Mouse (Mus musculus) neural tube, embryonic 12.5 days (tissue): ENCODE data around the gene Pik3ca. TPM values are rescaled to one million over a fixed set of nuclear protein-coding genes. Genes with fewer than 3 reads are reported as not detected.

Experiments
- ATAC-seq: fragments of 200-750 bp; cut with Nextera tagmentation; 2 replicates; pipeline ENCODE4 v1.8.0; 2017; ENCODE audit warnings: low read depth, mild to moderate bottlenecking, moderate TSS enrichment, moderate library complexity; ENCODE audit not compliant: low FRiP score
- H3K27ac ChIP-seq: fragments of 300-500 bp; sonication (generic); 2 replicates; pipeline ENCODE4 v1.5.1; 2016
- H3K27me3 ChIP-seq: fragments of 300-500 bp; sonication (generic); replicated peaks from 2 replicates; pipeline ENCODE4 v1.6.1; 2016; ENCODE audit warnings: mild to moderate bottlenecking
- H3K36me3 ChIP-seq: fragments of 300-500 bp; sonication (generic); 2 replicates; pipeline ENCODE4 v1.6.1; 2016; ENCODE audit warnings: mild to moderate bottlenecking
- H3K4me1 ChIP-seq: fragments of 300-500 bp; sonication (generic); 2 replicates; pipeline ENCODE4 v1.6.1; 2016
- H3K4me2 ChIP-seq: fragments of 300-500 bp; sonication (generic); replicated peaks from 2 replicates; pipeline ENCODE4 v1.6.1; 2016; ENCODE audit warnings: mild to moderate bottlenecking
- H3K4me3 ChIP-seq: fragments of 300-500 bp; sonication (generic); 2 replicates; pipeline ENCODE4 v1.5.1; 2016
- H3K9ac ChIP-seq: fragments of 300-500 bp; sonication (generic); 2 replicates; pipeline ENCODE4 v1.6.1; 2016; ENCODE audit warnings: mild to moderate bottlenecking
- H3K9me3 ChIP-seq: fragments of 300-500 bp; sonication (generic); 2 replicates; pipeline ENCODE4 v1.6.1; 2016; ENCODE audit warnings: mild to moderate bottlenecking
- WGBS: fragments of 180-500 bp; shearing (Covaris S2); methylation state at CpG from one replicate; pipeline ENCODE4 v1.1.7; 2016; 5-methylcytosine and 5-hydroxymethylcytosine counted together
- polyA plus RNA-seq: library from polyadenylated mRNA; unstranded; fragments of >200 nt; fragmentation: Nextera tagmentation; extraction: Ambion mirVana; gene quantifications from 2 replicates; pipeline ENCODE4 v1.2.1, GENCODE M21; 2016

Gene Pik3ca
- 15.7 and 18.9 TPM in 2 replicates for polyA plus RNA-seq

- Histone ChIP-seq H3K4me3 (peak within 1 kb of the TSS; percentile 95), H3K36me3 (no peaks in the 10 kb centered on the region), H3K4me2 (peak within 1 kb of the TSS; percentile 68), H3K27ac (peak within 1 kb of the TSS; percentile 97), H3K9ac (peak within 1 kb of the TSS; percentile 98), H3K9me3 (no peaks in the 10 kb centered on the region), H3K4me1 (peaks cover 18% of the 10 kb centered on the region), H3K27me3 (no peaks in the 10 kb centered on the region)
- WGBS, result under 1% methylated on average over 55 of the region's 65 CpGs
- peak; percentile 71 for ATAC-seq
Observed at GRCm38 (mm10) chr3:32397461-32398174, at the start of gene Pik3ca. Pik3ca (plus strand) TSS chr3:32397671.

GRCm38 (mm10) chr3:32347881-32348280 lies 49.6 kb upstream of the Pik3ca start:
- no peak for ATAC-seq
- no peak overlapping the region for H3K4me3 ChIP-seq
- H3K9me3 ChIP-seq, result no peaks in the 10 kb centered on the region
- H3K27me3 ChIP-seq, result no peaks in the 10 kb centered on the region
- peaks cover 21% of the 10 kb centered on the region; the same call in 1 of the 2 replicates for H3K36me3 ChIP-seq
- H3K27ac ChIP-seq, result no peak overlapping the region
- WGBS, result 92% methylated on average over 6 of the region's 6 CpGs
- no peaks in the 10 kb centered on the region for H3K4me1 ChIP-seq
- no peak overlapping the region for H3K9ac ChIP-seq
- H3K4me2 ChIP-seq, result no peak overlapping the region

GRCm38 (mm10) chr3:32361221-32361620 lies 36.2 kb upstream of the Pik3ca start:
- H3K9ac ChIP-seq, result no peak overlapping the region
- no peaks in the 10 kb centered on the region for H3K9me3 ChIP-seq
- no peak overlapping the region for H3K4me2 ChIP-seq
- H3K4me1 ChIP-seq, result peaks cover 15% of the 10 kb centered on the region
- H3K36me3 ChIP-seq, result peaks cover 6% of the 10 kb centered on the region; the same call in 1 of the 2 replicates
- no peak overlapping the region for H3K27ac ChIP-seq
- no peaks in the 10 kb centered on the region for H3K27me3 ChIP-seq
- ATAC-seq, result no peak
- WGBS, result 58% methylated on average over 6 of the region's 6 CpGs
- no peak overlapping the region for H3K4me3 ChIP-seq

GRCm38 (mm10) chr3:32364195-32364594 lies 33.3 kb upstream of the Pik3ca start:
- Histone ChIP-seq H3K36me3 (peaks cover 3% of the 10 kb centered on the region; the same call in 1 of the 2 replicates), H3K4me2 (peak overlapping the region; percentile 74), H3K9ac (0 out of 2 replicates have a peak overlapping the region, but pooled peaks have one; percentile 8), H3K27me3 (no peaks in the 10 kb centered on the region), H3K4me1 (peaks cover 15% of the 10 kb centered on the region), H3K4me3 (no peak overlapping the region), H3K27ac (no peak overlapping the region), H3K9me3 (no peaks in the 10 kb centered on the region)
- 42% methylated on average over 4 of the region's 4 CpGs for WGBS
- ATAC-seq, result no peak

DNA sequence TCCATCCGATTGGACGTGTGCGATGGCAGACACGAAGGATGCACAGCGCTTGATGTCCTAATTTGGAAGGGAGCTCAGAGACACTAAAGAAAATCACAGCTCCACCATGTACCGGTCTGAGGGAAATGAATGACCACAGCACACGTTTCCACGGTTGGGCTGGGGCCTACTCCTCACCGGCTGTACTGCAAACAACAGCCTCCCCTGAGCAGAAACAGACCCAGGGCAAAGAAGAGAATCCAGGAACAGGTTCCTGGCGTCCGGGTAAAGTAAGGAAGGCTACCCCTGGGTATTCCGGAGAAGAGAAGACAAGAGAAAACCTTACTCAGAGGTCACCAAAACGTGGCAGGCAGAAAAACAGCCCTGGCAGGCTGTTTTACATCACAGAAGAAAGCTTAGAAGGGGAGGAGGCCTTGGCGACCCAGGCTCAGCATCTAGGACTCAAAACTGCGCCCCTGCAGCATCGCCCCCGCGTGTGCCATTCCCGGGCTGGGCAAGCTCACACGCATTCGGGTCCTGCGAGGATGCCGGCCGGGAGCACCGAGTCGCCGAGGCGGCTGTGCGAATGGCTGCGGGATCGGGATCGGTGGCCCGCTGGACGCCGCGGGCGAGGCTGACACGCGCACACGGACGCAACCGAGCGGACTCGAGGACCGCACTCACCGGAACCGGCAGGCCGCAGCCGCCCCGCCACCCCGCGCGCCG lies 32.5 kb upstream of the Pik3ca start:
- H3K4me3 ChIP-seq, result peak overlapping the region; percentile 83
- H3K9me3 ChIP-seq, result no peaks in the 10 kb centered on the region
- peak; percentile 67 for ATAC-seq
- peak overlapping the region; percentile 78 for H3K27ac ChIP-seq
- peak overlapping the region; percentile 87 for H3K9ac ChIP-seq
- WGBS, result under 1% methylated on average over 52 of the region's 54 CpGs
- no peaks in the 10 kb centered on the region for H3K27me3 ChIP-seq
- peaks cover 15% of the 10 kb centered on the region for H3K4me1 ChIP-seq
- peak overlapping the region; percentile 74 for H3K4me2 ChIP-seq
- peaks cover 3% of the 10 kb centered on the region; the same call in 1 of the 2 replicates for H3K36me3 ChIP-seq

GRCm38 (mm10) chr3:32365546-32366245 lies 31.8 kb upstream of the Pik3ca start, which contains the start of gene Zmat3:
Zmat3 (minus strand) TSS chr3:32366014.
- Histone ChIP-seq H3K4me2 (peak within 1 kb of the TSS; percentile 74), H3K9me3 (no peaks in the 10 kb centered on the region), H3K4me3 (peak within 1 kb of the TSS; percentile 83), H3K4me1 (peaks cover 13% of the 10 kb centered on the region), H3K36me3 (no peaks in the 10 kb centered on the region), H3K27ac (peak within 1 kb of the TSS; percentile 78), H3K9ac (peak within 1 kb of the TSS; percentile 87), H3K27me3 (no peaks in the 10 kb centered on the region)
- peak; percentile 90 for ATAC-seq
- WGBS, result 4% methylated on average over 39 of the region's 48 CpGs

- H3K27me3 ChIP-seq, result no peaks in the 10 kb centered on the region
- H3K27ac ChIP-seq, result no peak overlapping the region
- H3K4me3 ChIP-seq, result peak overlapping the region; percentile 83
- no peaks in the 10 kb centered on the region for H3K9me3 ChIP-seq
- peak overlapping the region; percentile 74 for H3K4me2 ChIP-seq
- peak overlapping the region; percentile 87; the same call in 1 of the 2 replicates for H3K9ac ChIP-seq
- WGBS, result 54% methylated on average over 17 of the region's 17 CpGs
- no peaks in the 10 kb centered on the region for H3K36me3 ChIP-seq
- peak; percentile 63 for ATAC-seq
- H3K4me1 ChIP-seq, result peaks cover 8% of the 10 kb centered on the region
Observed at GRCm38 (mm10) chr3:32366246-32366734, 31.2 kb upstream of the Pik3ca start.

DNA sequence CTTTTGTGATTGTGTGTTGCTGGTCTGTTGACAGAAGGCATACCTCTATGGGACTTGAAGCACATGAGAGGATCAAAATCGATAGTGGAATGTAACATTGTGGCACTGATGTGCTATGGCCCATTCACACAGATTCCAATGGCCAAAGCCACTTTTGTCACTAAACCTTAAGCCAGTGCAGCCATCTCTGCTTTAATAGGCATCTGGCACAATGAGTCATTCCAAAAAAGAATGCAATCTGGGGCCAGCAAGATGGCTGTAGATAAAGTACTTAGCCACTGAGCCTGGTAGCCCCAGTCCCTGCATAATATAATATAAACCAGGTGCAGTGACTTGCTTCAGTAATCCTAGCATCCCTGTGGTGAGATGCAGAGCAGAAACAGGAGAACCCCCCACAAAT lies 30.0 kb upstream of the Pik3ca start:
- Histone ChIP-seq H3K4me2 (no peak overlapping the region), H3K4me3 (no peak overlapping the region), H3K27ac (no peak overlapping the region), H3K9ac (no peak overlapping the region), H3K27me3 (no peaks in the 10 kb centered on the region), H3K36me3 (no peaks in the 10 kb centered on the region), H3K9me3 (no peaks in the 10 kb centered on the region), H3K4me1 (peaks cover 6% of the 10 kb centered on the region)
- WGBS, result 85% methylated on average over 1 of the region's 1 CpGs
- ATAC-seq, result no peak

DNA sequence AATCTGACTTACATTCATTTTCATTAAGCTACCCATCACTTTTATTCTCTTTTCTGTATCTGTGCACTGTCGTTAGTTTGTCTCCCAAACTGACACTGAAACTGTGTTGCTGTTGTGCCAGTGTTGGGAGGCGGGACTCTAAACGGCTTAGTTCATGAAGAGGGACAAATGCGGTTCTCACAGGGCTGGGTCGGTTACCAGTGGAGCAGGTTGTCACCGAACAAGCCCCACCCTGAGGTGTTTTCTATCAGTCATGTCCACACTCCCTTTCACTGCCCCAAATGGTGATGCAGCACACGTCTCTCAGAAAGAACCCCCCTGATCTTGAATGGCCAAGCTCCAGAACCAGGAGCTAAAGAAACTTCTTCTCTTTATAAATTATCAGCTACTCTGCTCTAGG lies 25.5 kb upstream of the Pik3ca start:
- 82% methylated on average over 7 of the region's 7 CpGs for WGBS
- no peaks in the 10 kb centered on the region for H3K36me3 ChIP-seq
- H3K9ac ChIP-seq, result no peak overlapping the region
- H3K9me3 ChIP-seq, result no peaks in the 10 kb centered on the region
- ATAC-seq, result no peak
- no peak overlapping the region for H3K4me3 ChIP-seq
- no peaks in the 10 kb centered on the region for H3K27me3 ChIP-seq
- H3K4me2 ChIP-seq, result no peak overlapping the region
- no peak overlapping the region for H3K27ac ChIP-seq
- no peaks in the 10 kb centered on the region for H3K4me1 ChIP-seq

- no peak for ATAC-seq
Observed at GRCm38 (mm10) chr3:32372470-32372869, 25.0 kb upstream of the Pik3ca start.

GRCm38 (mm10) chr3:32373236-32373635 lies 24.2 kb upstream of the Pik3ca start:
- 91% methylated on average over 6 of the region's 6 CpGs for WGBS
- no peaks in the 10 kb centered on the region for H3K27me3 ChIP-seq
- no peaks in the 10 kb centered on the region for H3K9me3 ChIP-seq
- no peaks in the 10 kb centered on the region for H3K4me1 ChIP-seq
- H3K9ac ChIP-seq, result no peak overlapping the region
- no peaks in the 10 kb centered on the region for H3K36me3 ChIP-seq
- no peak overlapping the region for H3K4me2 ChIP-seq
- no peak overlapping the region for H3K27ac ChIP-seq
- no peak for ATAC-seq
- no peak overlapping the region for H3K4me3 ChIP-seq

More at GRCm38 (mm10) chr3:32372470-32372869, 25.0 kb upstream of the Pik3ca start:
- H3K27ac ChIP-seq, result no peak overlapping the region
- no peaks in the 10 kb centered on the region for H3K27me3 ChIP-seq
- no peak overlapping the region for H3K4me2 ChIP-seq
- WGBS, result 85% methylated on average over 8 of the region's 8 CpGs
- no peak overlapping the region for H3K4me3 ChIP-seq
- no peak overlapping the region for H3K9ac ChIP-seq
- H3K36me3 ChIP-seq, result no peaks in the 10 kb centered on the region
- no peaks in the 10 kb centered on the region for H3K4me1 ChIP-seq
- H3K9me3 ChIP-seq, result no peaks in the 10 kb centered on the region

GRCm38 (mm10) chr3:32379891-32380290 lies 17.6 kb upstream of the Pik3ca start:
- no peaks in the 10 kb centered on the region for H3K36me3 ChIP-seq
- 33% methylated on average over 2 of the region's 2 CpGs for WGBS
- H3K27ac ChIP-seq, result no peak overlapping the region

More at GRCm38 (mm10) chr3:32379891-32380290, 17.6 kb upstream of the Pik3ca start:
- Histone ChIP-seq H3K4me3 (no peak overlapping the region), H3K27me3 (no peaks in the 10 kb centered on the region), H3K9ac (no peak overlapping the region), H3K4me1 (no peaks in the 10 kb centered on the region), H3K9me3 (no peaks in the 10 kb centered on the region), H3K4me2 (no peak overlapping the region)
- ATAC-seq, result no peak
